Mouse (Mus musculus) midbrain, embryonic 15.5 days (tissue): Measurements from ENCODE around the gene Bbof1. TPM values are rescaled to one million over a fixed set of nuclear protein-coding genes. Genes with fewer than 3 reads are reported as not detected.
A peak's percentile ranks its signal among the peaks of the same experiment; 100 is the strongest.

Source experiments
- ATAC-seq: fragments of 200-750 bp; cut with Nextera tagmentation; replicated peaks from 2 replicates; pipeline ENCODE4 v1.8.0; 2017; ENCODE audit warnings: moderate TSS enrichment
- H3K27ac ChIP-seq: fragments of 300-500 bp; sonication (generic); 2 replicates; pipeline ENCODE4 v1.5.1; 2015; ENCODE audit warnings: mild to moderate bottlenecking, inconsistent platforms
- H3K27me3 ChIP-seq: fragments of 300-500 bp; sonication (generic); replicated peaks from 2 replicates; pipeline ENCODE4 v1.6.1; 2015; ENCODE audit warnings: inconsistent platforms
- H3K36me3 ChIP-seq: fragments of 300-500 bp; sonication (generic); replicated peaks from 2 replicates; pipeline ENCODE4 v1.6.1; 2015; ENCODE audit warnings: inconsistent platforms
- H3K4me1 ChIP-seq: fragments of 300-500 bp; sonication (generic); 2 replicates; pipeline ENCODE4 v1.6.1; 2015; ENCODE audit warnings: inconsistent platforms
- H3K4me2 ChIP-seq: fragments of 300-500 bp; sonication (generic); 2 replicates; pipeline ENCODE4 v1.6.1; 2015; ENCODE audit warnings: inconsistent platforms, mild to moderate bottlenecking, moderate library complexity
- H3K4me3 ChIP-seq: fragments of 300-500 bp; sonication (generic); 2 replicates; pipeline ENCODE4 v1.5.1; 2015; ENCODE audit warnings: mild to moderate bottlenecking, inconsistent platforms
- H3K9ac ChIP-seq: fragments of 300-500 bp; sonication (generic); 2 replicates; pipeline ENCODE4 v1.6.1; 2015; ENCODE audit warnings: mild to moderate bottlenecking, inconsistent platforms
- H3K9me3 ChIP-seq: fragments of 300-500 bp; sonication (generic); 2 replicates; pipeline ENCODE4 v1.6.1; 2016; ENCODE audit warnings: inconsistent platforms
- WGBS: fragments of 180-500 bp; shearing (Covaris S2); methylation state at CpG from one replicate; pipeline ENCODE4 v1.1.7; 2015; ENCODE audit warnings: mixed read lengths; 5-methylcytosine and 5-hydroxymethylcytosine counted together
- polyA plus RNA-seq: library from polyadenylated mRNA; unstranded; fragments of >200 nt; fragmentation: Nextera tagmentation; extraction: Ambion mirVana; gene quantifications from 2 replicates; pipeline ENCODE4 v1.2.1, GENCODE M21; 2015

Gene Bbof1
- polyA plus RNA-seq, 1 experiment from 2014 or later = 4.9 TPM

GRCm38 (mm10) chr12:84450718-84451646 lies 42.1 kb downstream of the Bbof1 start, which contains the start of the genes Aldh6a1 and Lin52:
Aldh6a1 (minus strand) TSS chr12:84451004.
Lin52 (plus strand) TSS chr12:84451422.
- Histone ChIP-seq H3K9me3 (no peaks in the 10 kb centered on the region), H3K9ac (peak within 1 kb of the TSS; percentile 70), H3K4me1 (peaks cover 25% of the 10 kb centered on the region), H3K36me3 (no peaks in the 10 kb centered on the region), H3K4me3 (peak within 1 kb of the TSS; percentile 73), H3K4me2 (peak within 1 kb of the TSS; percentile 96), H3K27me3 (no peaks in the 10 kb centered on the region), H3K27ac (peak within 1 kb of the TSS; percentile 77)
- ATAC-seq = peak; percentile 98
- WGBS = under 1% methylated on average over 49 of the region's 49 CpGs

DNA sequence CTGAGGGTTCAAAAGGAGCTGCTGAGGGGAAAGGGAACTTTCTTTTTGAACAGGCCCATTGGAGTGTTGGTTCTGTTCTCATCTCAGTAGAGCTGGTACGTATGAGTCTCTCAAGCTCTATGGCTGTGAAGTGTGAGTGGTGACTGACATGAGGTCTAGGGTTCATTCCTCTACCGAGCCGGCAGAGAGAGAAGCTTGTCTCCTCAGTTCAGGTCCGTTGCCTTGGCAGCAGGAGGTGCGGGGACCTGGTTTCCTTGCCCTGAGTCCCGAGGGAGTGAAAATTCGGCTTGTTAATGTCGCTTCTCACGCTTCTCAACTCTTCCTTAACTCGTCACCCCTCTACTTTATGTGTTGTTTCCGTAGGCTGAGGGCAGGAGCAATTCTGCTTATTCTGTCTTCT lies 42.9 kb downstream of the Bbof1 start:
- H3K27me3 ChIP-seq = no peaks in the 10 kb centered on the region
- H3K27ac ChIP-seq = peak overlapping the region; percentile 77
- ATAC-seq = no peak
- no peaks in the 10 kb centered on the region for H3K9me3 ChIP-seq
- 0 out of 2 replicates have a peak, but pooled peaks cover 1% of the 10 kb centered on the region for H3K36me3 ChIP-seq
- H3K9ac ChIP-seq = peak overlapping the region; percentile 70
- H3K4me1 ChIP-seq = peaks cover 25% of the 10 kb centered on the region
- peak overlapping the region; percentile 73 for H3K4me3 ChIP-seq
- WGBS = 2% methylated on average over 11 of the region's 11 CpGs
- peak overlapping the region; percentile 96 for H3K4me2 ChIP-seq

DNA sequence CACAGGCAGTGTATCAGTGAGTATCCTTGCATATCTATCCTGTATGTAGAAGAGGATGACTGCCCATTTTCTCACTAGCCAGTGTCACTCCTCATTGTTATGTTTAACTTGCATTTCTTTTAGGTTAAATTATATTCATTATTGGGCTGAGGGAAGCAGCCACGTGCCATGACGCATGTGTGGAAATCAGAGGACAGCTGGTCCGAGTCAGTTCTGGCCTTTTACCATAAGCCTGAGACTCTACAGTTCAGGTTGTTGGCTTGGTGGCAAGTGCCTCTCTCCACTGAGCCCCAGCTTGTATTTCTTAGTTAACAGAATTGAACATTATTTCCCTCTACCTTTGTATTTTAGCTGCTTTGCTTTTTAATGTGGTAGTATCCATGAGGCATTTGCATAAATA lies 48.0 kb downstream of the Bbof1 start:
- Histone ChIP-seq H3K9ac (no peak overlapping the region), H3K27me3 (no peaks in the 10 kb centered on the region), H3K4me3 (no peak overlapping the region), H3K4me1 (peaks cover 13% of the 10 kb centered on the region), H3K27ac (no peak overlapping the region), H3K36me3 (peaks cover 21% of the 10 kb centered on the region), H3K9me3 (no peaks in the 10 kb centered on the region), H3K4me2 (no peak overlapping the region)
- 88% methylated on average over 3 of the region's 3 CpGs for whole genome bisulfite sequencing
- ATAC-seq = no peak

DNA sequence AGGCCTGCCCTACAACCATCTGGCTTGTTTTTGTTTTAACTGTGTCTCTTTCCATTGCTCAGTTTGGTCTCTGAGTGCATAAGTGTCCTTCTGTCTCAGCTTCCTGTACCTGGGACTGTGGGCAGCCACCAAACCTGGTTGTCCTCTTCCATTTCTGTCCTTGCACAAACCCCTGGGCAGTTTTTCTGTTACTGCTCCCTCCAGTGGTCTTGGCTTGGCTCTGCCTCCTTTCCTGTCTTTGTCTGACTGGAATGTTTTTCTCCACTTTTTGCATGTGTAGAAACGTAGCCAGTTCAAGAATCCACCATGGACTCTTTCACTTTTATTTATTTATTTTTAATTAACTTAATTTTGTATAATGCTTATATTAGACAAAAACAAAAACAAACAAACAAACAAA lies 51.0 kb downstream of the Bbof1 start:
- no peak overlapping the region for H3K4me2 ChIP-seq
- no peaks in the 10 kb centered on the region for H3K4me1 ChIP-seq
- no peak overlapping the region for H3K27ac ChIP-seq
- ATAC-seq = no peak
- 67% methylated on average over 1 of the region's 1 CpGs for WGBS
- H3K27me3 ChIP-seq = no peaks in the 10 kb centered on the region
- no peak overlapping the region for H3K9ac ChIP-seq
- no peaks in the 10 kb centered on the region for H3K9me3 ChIP-seq
- H3K4me3 ChIP-seq = no peak overlapping the region
- peaks cover 34% of the 10 kb centered on the region for H3K36me3 ChIP-seq

DNA sequence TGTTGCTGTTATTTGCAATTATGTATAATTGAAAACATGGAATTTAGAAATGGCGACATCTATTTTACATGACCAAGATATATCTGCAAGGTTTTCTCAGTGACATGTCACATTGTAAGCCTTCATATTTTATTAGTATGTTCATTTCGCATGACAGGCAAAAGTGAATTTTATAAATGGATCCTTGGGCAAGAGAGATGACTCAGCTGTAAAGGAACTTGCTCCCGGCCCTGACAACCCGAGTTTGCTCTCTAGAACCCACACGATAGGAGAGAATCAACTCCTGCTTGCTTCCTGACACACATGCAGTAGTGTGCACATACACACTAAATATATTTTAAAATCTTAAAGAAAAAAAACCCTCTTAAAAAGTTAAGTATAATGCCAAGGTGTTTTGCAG lies 52.5 kb downstream of the Bbof1 start:
- Histone ChIP-seq H3K9me3 (no peaks in the 10 kb centered on the region), H3K27ac (no peak overlapping the region), H3K36me3 (peaks cover 34% of the 10 kb centered on the region), H3K27me3 (no peaks in the 10 kb centered on the region), H3K4me2 (no peak overlapping the region), H3K9ac (no peak overlapping the region), H3K4me3 (no peak overlapping the region), H3K4me1 (no peaks in the 10 kb centered on the region)
- no peak for ATAC-seq
- WGBS = 94% methylated on average over 5 of the region's 5 CpGs

DNA sequence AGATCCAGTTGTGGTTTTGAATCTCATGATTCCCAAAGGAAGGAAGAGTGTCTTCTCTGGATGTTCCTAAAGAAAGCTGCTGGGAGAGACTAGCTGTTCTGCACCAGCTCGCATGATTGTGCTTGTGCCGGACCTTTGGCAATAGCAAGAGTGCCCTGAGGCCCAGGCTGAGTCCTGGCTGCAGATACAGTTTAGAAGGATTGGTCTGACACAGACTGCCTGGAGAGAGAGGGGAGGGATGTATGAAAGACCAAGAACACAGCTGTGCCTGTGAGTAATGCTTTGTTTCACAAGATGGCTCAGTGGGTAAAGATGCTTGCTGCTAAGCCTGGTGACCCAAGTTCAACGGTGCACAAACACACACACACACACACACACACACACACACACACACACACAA lies 54.0 kb downstream of the Bbof1 start:
- Histone ChIP-seq H3K36me3 (peaks cover 31% of the 10 kb centered on the region), H3K9ac (no peak overlapping the region), H3K27ac (no peak overlapping the region), H3K9me3 (no peaks in the 10 kb centered on the region), H3K4me2 (no peak overlapping the region), H3K4me1 (no peaks in the 10 kb centered on the region), H3K4me3 (no peak overlapping the region), H3K27me3 (no peaks in the 10 kb centered on the region)
- 89% methylated on average over 3 of the region's 3 CpGs for WGBS
- no peak for ATAC-seq

DNA sequence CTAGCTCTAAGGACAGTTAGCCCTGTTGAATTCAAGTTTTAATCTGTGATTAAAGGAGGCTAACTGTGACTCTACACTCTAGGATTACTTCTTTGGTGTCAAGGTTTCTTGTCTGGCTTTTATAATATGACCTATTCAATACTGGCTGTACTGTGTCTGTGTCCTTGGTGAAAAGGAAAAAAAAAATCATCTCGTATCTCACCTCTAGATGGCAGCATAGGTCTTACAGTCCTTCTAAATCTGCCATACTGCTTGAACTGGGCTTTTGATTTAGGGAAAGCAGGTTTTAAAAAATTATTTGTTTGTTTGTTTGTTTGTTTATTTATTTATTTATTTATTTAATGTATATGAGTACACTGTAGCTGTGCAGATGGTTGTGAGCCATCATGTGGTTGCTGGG lies 59.8 kb downstream of the Bbof1 start:
- H3K36me3 ChIP-seq = peaks cover 4% of the 10 kb centered on the region; the same call in 1 of the 2 replicates
- H3K4me3 ChIP-seq = no peak overlapping the region
- H3K27ac ChIP-seq = no peak overlapping the region
- no peaks in the 10 kb centered on the region for H3K4me1 ChIP-seq
- no peak overlapping the region for H3K4me2 ChIP-seq
- H3K9me3 ChIP-seq = no peaks in the 10 kb centered on the region
- no peak overlapping the region for H3K9ac ChIP-seq
- H3K27me3 ChIP-seq = no peaks in the 10 kb centered on the region
- 0% methylated on average over 1 of the region's 1 CpGs for WGBS
- ATAC-seq = no peak

DNA sequence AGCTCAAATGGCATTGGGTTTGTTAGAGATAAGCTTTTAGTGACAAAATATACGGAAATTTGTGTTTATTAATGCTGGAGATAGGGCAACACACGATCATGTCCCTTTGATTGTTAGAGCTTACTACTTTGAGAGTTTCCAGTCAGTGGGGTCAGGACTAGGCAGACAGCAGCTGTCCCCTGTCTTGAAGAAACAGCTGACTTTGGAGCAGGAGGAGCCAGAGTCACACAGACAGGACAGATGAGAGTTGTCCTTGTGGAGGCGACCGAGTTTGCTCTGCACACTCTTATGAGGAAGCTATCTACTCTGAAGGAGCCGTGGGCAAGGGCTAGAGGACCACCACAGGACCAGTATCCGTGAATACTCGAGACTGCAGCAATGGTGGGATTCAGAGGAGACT lies 70.1 kb downstream of the Bbof1 start:
- no peak overlapping the region for H3K4me3 ChIP-seq
- no peak overlapping the region for H3K4me2 ChIP-seq
- ATAC-seq = no peak
- H3K36me3 ChIP-seq = no peaks in the 10 kb centered on the region; the same call in 1 of the 2 replicates
- no peaks in the 10 kb centered on the region for H3K27me3 ChIP-seq
- no peak overlapping the region for H3K9ac ChIP-seq
- no peaks in the 10 kb centered on the region for H3K9me3 ChIP-seq
- WGBS = 93% methylated on average over 7 of the region's 7 CpGs
- no peaks in the 10 kb centered on the region for H3K4me1 ChIP-seq
- no peak overlapping the region for H3K27ac ChIP-seq

DNA sequence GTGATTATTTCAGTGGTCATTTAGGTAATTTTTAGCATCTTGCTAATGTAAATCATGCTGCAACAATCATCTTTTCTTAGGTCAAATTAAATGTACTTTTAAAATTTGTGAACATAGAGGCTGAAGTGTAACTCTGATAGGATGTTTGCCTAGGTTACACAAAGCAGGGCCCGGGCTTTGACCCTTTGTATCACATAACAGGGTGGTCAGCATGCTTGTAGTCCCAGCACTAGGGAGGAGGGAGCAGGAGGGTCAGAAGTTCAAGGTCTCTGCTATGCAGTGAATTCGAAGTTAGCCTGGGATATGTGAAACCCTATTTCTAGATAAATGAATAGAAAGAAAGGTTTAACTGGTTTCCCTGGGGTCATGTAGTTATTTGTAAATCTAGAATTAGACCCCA lies 72.4 kb downstream of the Bbof1 start:
- H3K9me3 ChIP-seq = no peaks in the 10 kb centered on the region
- no peak overlapping the region for H3K4me3 ChIP-seq
- no peak overlapping the region for H3K4me2 ChIP-seq
- WGBS = 75% methylated on average over 2 of the region's 2 CpGs
- H3K9ac ChIP-seq = no peak overlapping the region
- ATAC-seq = no peak
- no peaks in the 10 kb centered on the region for H3K36me3 ChIP-seq
- no peaks in the 10 kb centered on the region for H3K27me3 ChIP-seq
- no peaks in the 10 kb centered on the region for H3K4me1 ChIP-seq
- H3K27ac ChIP-seq = no peak overlapping the region

DNA sequence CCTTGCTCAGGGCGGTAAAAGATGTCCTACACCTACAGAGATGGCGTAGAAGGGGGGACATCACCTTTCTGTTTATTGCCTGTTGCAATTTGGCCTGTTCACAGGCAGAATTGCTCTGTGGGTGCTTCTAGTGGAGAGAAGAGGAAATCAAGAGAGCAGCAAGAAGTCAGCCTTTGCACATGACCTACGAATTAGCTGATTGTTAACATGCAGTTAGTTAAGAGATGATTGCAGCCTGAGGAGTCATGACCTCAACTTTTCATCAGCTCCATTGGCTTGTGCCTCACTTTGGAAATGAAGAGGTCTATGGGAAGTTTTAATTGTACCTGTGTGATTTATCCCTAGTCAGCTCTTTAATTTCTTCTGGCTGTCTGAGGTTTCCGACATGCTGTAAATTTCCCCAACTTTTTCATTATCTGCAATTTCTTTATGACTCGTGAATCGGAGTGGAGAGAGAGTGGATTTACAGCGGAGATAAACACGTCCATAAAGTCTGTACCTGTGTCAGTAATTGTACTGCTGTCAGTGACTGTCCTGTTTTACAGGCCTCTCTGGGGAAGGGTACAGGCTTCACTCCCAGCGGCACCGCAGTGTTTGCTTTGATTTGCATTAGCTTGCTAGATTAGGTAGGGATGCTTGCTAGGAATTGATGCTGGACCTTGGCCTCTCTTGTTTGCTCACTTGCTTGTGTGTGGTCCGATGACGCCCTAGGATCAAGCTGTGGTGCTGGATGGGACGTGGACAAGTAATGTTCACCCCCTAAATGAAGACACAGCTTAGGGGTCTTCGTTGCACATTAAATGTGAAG lies 74.1 kb downstream of the Bbof1 start:
- H3K9me3 ChIP-seq = no peaks in the 10 kb centered on the region
- H3K36me3 ChIP-seq = no peaks in the 10 kb centered on the region
- 87% methylated on average over 14 of the region's 14 CpGs for WGBS
- H3K4me1 ChIP-seq = peaks cover 9% of the 10 kb centered on the region; the same call in 1 of the 2 replicates
- no peak overlapping the region for H3K9ac ChIP-seq
- H3K4me2 ChIP-seq = no peak overlapping the region
- no peaks in the 10 kb centered on the region for H3K27me3 ChIP-seq
- H3K4me3 ChIP-seq = no peak overlapping the region
- no peak for ATAC-seq
- no peak overlapping the region for H3K27ac ChIP-seq

- H3K4me1 ChIP-seq = peaks cover 9% of the 10 kb centered on the region; the same call in 1 of the 2 replicates
- H3K4me2 ChIP-seq = 0 out of 2 replicates have a peak overlapping the region, but pooled peaks have one; percentile 3
- ATAC-seq = peak; percentile 82
- 17% methylated on average over 8 of the region's 8 CpGs for WGBS
- peak overlapping the region; percentile 2; the same call in 1 of the 2 replicates for H3K27ac ChIP-seq
- H3K36me3 ChIP-seq = no peaks in the 10 kb centered on the region
- H3K27me3 ChIP-seq = 0 out of 2 replicates have a peak, but pooled peaks cover 6% of the 10 kb centered on the region
- H3K9ac ChIP-seq = no peak overlapping the region
- no peaks in the 10 kb centered on the region for H3K9me3 ChIP-seq
- H3K4me3 ChIP-seq = no peak overlapping the region
These were observed 78.6 kb downstream of the Bbof1 start for GRCm38 (mm10) chr12:84487324-84488056.
